Mouse (Mus musculus): ENCODE measurements around the gene Apof.
"Not testable (repeated sequence)": the region's sequence is repeated elsewhere in the genome, so short reads cannot be mapped to it uniquely, and the experiment has no call there.

Apof gene

DNA sequence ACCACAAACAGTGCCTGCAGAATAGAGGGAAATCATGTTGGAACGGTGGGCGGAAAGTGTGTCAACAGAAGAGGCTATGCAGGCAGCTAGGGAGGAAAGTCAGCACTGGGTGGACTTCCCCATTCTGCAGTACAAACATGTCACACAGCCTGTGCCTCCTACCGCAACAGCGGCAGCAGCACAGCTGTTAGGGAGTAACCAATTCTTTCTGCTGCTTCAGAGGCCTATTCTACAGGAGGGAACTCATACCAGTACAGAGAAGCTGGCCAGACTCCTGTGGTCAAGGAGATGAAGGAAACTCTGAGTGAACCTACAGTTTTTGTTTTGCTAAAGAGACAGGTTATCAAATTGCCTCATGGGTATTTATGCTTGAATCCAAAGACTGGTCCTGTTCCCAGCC, 9.5 kb upstream of the Apof start:
- DNase-seq (ENCODE audit: low spot score in 2 of 2), result peak in 1 of 2 experiments; percentile 32

DNA sequence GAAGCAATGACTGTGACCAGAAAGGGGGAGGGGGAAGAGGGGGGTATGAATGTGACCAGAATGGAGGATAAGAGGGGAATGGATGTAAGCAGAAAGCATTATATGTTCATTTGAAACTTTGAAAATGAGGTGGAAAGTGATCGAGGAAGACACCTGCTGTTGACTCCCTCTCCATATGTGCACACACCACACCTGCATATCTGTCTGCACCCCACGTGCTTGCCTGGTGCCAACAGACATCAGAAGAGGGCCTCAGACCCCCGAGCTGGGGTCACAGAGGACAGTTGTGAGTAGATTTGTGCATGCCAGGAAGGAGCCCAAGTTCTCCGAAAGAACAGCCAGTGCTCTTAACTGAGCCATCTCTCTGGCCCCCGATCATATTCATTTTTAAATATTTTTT, 8.5 kb upstream of the Apof start:
- DNase-seq (ENCODE audit: low spot score in 2 of 2), result no peak

DNA sequence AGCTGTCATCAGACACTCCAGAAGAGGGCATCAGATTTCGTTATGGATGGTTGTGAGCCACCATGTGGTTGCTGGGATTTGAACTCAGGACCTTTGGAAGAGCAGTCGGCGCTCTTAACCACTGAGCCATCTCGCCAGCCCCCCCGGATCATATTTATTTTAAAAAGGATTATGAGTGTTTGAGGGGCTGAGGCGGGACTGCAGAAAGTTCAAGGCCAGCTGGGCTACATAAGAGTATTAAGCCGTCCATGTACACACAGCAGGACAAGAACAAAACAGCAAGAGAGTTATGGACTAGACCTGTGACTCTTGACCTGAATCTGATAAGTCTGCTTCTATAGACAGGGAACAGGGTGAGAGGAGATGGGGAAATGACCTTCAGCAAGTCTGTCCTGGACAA, 8.1 kb upstream of the Apof start:
- not testable (repeated sequence) for DNase-seq (ENCODE audit: low spot score in 2 of 2)

DNA sequence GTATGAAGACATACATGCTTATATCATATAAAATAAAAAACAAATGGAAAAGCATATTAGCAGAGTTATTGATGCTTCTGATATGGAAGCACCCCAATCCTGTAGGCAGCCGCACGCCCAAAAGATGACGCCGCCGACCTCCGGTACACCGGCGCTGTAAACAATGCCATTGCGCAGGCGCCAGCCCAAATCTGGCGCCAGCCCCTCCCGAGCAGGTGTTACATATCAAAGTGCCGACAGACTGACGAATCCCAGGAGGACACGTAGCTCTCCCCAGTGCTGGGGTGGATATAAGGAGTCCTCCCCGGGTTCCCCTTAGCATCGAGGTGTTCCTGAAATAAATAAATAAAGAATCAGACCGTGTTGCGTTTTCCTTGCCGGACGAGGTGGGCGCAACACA, 6.2 kb upstream of the Apof start:
- DNase-seq (ENCODE audit: low spot score in 2 of 2), result no peak

DNA sequence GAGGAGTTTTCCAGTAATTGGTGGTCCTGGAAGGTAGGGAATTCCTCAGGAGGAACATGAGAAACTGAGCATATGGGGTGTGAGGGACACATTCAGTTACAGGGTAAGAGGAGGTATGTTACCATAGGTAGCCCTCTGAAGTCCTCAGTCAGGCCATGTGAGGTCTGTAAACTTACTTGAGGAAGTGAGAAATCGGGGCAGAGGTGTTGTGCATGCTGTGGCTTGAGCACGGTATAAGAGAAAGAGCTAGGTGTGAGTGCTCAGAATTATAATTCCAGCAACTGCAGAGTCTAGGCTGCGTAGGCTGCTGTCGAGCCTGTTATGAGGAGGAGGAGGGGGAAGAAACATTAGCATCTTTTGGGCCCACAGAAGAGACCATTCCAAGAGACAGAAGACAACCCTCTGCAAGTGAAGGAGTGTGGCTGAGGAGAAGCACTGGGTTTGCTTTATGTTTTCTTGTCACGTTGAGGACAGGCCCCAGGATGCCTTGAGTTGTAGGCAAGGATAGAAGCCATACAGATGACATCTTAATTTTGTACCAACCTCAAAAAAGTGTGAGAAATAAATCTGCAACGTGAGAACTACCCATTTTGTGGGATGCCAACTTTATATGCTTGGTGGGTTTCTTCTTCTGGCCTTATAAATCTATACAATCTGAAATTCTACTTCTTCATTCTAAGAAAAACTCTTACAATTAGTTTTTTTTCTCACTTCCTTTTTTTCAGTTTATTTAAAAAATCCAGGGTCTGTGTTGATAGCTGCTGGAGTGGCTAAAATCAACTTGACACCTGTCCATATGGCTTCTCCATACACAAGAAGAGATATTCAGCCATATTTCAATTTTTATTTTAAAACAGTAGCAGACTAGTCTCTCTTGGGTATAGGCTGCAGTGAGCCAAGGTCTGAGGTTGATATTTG, 4.8 kb upstream of the Apof start:
- DNase-seq (ENCODE audit: low spot score in 2 of 2), result no peak

DNA sequence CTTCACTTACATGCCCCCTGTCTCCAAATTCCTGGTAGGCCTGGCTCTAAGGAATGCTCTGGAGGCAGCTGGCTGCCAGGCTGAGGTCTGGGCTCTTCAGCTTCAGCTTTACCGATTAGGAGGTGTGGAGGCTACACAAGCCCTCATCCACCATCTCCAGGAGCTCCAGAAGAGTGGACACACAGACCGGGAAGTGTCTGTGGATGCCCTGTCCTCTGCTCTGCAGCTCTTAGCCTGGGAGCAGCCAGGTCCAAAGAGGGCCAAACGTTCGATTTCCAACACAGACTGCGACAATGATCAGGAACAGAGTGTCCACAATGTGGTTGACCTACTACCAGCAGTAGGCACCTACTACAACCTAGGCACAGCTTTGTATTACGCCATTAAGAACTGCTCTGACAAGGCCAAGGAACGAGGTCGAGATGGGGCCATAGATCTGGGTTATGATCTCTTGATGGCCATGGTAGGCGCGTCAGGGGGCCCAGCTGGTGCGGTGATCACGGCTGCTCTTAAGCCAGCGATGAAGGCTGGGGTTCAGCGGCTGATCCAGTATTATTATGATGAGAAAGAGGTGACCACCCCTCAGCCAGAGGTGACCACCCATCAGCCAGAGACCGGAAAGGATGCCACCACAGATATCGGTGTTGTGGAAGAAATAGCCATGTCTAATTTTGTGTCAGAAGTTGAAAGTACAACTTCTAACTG, 887 bp downstream of the Apof start:
- no peak for DNase-seq (ENCODE audit: low spot score in 2 of 2)

DNA sequence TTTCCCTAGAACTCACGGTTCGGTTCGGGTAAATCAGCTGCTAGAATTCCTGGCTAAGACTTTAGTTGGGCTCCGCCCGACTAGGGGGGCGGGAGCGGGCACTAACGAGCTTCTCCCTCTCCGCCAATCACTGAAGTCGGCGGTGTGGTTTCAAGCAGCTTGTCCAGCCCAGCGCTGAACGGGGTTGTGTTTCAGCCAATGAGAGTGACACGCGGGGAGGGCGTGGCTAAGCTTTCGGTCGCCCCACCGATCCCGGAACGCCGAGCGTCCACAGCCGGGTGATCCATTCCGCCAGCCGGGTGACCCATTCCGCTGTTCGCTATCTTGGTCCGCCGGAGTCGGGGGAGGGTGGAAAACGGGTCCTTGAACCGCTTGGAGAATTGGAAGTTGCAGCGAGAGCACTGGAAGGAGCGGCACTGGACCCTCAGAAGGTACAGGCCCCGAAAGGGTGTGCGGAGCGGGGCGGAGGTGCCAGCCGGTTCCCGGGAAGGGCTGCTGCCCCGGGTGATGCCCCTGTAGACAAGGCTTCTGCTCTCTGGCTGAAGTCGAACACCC, 1.9 kb downstream of the Apof start, which contains the start of gene Stat2:
TSS of gene Stat2 (plus strand) at position 273 of the 555 bp plus-strand sequence.
- peak; percentile 90 to 93 for DNase-seq (ENCODE audit: low spot score in 2 of 2)

DNA sequence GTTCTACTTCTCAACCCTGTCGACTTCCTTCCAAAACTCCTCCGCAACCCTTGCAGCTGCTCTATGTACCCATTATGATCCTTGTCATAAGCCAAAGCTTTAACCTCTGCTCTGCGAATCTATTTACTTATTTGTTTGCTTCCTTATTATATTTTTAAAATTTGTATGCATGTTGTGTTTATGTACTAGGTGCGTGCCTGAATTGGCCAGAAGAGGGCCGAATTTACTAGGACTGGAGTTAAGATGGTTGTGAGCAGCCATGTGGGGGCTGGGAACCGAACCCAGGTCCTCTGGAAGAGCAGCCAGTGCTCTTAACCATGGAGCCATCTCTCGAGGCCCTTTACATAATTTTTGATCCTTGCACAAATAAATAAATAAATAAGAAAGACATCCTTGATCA, 2.4 kb downstream of the Apof start:
- DNase-seq (ENCODE audit: low spot score in 2 of 2), result no peak

DNA sequence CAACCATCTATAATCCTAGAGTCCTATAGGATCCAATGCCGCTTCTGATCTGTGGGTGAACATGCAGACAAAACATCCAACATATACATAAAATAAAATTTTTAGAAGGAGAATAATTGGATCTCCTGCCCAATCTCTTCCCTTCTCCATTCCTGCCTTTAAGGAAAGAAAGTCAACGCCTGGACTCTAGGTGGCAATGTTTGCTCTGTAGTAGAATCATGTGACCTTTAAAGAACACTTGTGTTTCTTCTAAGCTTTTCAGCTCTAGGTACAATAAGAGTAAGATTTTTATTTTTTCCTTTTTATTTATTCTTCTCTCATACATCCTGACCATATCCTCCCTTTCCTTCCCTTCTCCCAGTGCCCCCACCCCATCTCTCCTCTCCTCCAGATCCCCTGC, 3.4 kb downstream of the Apof start:
- DNase-seq (ENCODE audit: low spot score in 2 of 2), result no peak

DNA sequence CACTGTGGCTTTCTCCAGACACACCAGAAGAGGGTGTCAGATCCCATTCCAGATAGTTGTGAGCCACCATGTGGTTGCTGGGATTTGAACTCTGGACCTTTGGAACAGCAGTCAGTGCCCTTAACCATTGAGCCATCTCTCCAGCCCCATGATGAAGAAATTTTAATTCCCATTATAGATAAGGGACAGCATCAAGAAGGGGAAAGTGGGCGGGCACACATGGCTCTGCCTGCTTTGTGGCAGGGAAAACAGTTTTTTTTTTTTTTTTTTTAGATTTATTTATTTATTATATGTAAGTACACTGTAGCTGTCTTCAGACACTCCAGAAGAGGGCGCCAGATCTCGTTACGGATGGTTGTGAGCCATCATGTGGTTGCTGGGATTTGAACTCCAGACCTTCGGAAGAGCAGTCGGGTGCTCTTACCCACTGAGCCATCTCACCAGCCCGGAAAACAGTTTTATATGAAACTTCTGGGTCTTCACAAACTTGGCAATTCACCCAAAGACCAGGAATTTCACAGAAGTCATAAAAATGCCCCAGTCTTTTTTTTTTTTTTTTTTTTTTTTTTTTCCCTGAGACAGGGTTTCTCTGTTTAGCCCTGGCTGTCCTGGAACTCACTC, 4.5 kb downstream of the Apof start:
- DNase-seq (ENCODE audit: low spot score in 2 of 2), result not testable (repeated sequence)

DNA sequence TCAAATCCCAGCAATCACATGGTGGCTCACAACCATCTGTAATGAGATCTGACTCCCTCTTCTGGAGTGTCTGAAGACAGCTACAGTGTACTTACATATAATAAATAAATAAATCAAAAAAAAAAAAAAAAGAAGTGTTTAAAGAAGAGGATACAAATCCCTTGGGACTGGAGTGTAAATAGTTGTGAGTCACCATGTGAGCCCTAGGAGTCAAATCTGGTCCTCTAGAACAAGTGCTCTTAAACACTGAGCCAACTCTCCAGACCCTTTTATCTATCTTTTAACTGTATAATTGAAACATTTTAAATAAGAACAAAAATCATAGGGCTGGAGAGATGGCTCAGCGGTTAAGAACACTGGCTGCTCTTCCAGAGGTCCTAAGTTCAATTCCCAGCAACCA, 6.9 kb downstream of the Apof start:
- not testable (repeated sequence) for DNase-seq (ENCODE audit: low spot score in 2 of 2)

DNA sequence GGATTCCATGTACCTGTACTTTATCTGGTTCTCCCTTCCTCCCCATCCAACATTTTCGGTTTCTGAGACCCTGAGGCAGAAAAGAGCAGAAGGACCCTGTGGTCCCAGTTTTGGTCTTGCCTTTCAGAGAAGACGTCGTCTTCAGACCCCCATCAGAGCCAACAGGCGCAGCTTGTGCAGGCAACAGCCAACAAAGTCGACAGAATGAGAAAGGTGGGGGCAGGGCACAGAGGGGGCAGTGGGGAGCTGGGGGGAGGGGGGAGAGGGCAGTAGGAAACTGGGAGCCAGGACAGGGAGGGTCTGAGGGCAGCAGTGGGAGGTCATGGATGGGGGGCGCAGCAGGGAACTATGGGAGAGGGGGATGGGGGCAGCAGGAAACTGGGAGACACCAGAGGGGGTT, 9.7 kb downstream of the Apof start:
- no peak for DNase-seq (ENCODE audit: low spot score in 2 of 2)

DNA sequence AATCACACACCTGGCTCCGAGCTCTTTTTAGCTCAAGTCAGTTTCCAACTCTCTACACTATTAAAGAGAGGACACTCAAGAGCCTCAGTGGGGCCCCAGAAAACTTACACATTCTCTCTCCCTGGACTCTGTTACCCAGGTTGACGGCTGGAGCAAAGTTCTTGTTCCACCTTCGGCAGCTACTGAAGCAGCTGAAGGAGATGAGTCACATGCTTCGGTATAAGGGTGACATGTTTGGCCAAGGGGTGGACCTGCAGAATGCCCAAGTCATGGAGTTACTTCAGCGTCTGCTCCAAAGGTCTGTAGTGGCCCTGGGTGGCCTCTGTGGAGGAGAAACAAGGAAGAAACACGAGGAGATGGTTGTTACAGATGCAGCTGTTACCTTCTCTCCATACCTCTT, 12.5 kb downstream of the Apof start:
- no peak for DNase-seq (ENCODE audit: low spot score in 2 of 2)

DNA sequence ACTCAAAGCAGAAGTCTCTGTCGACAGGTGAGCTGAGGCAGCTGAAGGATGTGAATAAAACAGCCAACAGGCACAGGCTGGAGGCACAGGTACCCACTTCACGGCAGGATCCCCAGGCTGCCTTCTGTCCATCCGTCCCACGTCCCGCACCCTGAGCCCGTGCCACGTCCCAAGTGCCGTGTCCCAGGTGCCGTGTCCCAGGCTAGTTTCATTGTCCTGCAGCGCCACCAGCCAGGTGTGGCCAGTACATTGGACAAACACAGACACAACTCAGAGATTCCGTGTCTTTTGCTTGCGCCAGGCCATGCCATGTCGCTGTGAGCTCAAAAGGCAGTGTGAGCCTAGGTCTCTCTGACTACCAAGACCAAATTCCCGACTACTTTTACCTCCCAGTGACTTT, 13.2 kb downstream of the Apof start:
- no peak for DNase-seq (ENCODE audit: low spot score in 2 of 2)

DNA sequence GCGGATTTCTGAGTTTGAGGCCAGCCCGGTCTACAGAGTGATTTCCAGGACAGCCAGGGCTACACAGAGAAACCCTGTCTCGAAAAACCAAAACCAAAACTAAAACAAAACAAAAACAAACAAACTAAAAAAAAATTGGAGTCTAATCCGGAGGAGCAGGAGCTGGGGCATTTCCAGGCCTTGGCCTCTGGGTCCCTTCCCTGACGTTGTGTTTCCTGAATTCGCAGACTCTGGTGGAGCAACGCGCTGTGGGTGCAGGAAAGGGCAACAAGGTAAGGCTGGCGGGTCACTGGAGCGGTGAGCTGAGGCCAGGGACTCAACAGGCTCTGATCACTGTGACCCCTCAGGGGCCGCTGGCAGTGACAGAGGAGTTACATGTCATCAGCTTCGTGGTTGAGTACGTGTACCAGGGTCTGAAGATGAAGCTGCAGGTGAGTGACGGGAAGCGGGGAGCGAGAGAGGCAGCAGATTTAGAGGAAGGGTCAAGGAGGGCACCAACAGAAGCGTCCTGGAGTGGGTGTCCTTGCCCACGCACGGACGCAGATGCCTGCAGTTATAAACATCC, 14.5 kb downstream of the Apof start:
- DNase-seq (ENCODE audit: low spot score in 2 of 2), result no peak

DNA sequence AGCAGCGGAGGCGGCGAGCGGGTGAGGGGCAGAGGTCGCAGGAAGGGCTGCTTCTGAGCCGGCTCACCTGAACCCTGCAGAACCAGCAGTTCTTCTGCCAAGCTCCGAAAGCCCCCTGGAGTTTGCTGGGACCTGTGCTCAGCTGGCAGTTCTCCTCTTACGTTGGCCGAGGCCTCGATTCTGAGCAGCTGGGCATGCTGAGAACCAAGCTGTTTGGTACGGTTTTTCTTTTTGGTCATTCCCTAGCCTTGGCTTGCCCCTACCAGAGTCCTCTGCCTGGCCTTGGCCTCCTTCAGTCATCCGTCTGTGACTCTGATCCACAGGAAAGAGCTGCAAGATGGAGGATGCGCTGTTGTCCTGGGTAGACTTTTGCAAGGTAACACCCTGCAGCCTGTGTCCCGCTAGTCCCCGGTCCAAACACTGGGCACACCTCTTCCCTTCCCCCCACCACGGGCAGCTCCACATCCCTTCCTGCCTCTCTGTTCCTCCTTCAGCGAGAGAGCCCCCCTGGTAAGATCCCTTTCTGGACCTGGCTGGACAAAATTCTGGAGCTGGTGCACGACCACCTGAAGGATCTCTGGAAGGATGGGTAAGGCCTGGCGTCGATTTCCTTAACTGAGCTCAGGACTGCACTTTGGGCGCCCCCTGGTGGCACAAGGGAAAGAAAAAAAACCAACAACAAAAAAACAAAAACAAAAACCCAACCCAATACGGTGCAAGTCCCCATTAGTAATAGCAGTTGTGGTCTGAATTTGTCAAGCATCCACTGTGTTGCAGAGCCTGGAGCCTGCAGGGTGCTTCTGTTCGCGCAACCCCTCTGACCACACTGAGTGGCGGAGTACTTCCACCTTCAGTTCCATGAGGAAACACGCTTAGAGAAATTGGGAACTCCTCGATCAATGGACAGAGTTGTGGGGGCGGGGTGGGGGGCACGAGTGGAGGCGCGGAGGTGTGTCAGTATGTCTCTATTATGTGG, 15.4 kb downstream of the Apof start:
- peak; percentile 29 to 62 for DNase-seq (ENCODE audit: low spot score in 2 of 2)

DNA sequence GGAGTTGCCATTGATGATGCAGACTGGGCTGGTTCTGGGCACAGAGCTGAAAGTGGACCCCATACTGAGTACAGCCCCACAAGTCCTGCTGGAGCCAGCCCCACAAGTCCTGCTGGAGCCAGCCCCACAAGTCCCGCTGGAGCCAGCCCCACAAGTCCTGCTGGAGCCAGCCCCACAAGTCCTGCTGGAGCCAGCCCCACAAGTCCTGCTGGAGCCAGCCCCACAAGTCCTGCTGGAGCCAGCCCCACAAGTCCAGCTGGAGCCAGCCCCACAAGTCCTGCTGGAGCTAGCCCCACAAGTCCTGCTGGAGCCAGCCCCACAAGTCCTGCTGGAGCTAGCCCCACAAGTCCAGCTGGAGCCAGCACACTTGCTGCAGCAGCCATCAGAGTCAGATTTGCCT, 22.1 kb downstream of the Apof start:
- DNase-seq (ENCODE audit: low spot score in 2 of 2), result not testable (repeated sequence)

DNA sequence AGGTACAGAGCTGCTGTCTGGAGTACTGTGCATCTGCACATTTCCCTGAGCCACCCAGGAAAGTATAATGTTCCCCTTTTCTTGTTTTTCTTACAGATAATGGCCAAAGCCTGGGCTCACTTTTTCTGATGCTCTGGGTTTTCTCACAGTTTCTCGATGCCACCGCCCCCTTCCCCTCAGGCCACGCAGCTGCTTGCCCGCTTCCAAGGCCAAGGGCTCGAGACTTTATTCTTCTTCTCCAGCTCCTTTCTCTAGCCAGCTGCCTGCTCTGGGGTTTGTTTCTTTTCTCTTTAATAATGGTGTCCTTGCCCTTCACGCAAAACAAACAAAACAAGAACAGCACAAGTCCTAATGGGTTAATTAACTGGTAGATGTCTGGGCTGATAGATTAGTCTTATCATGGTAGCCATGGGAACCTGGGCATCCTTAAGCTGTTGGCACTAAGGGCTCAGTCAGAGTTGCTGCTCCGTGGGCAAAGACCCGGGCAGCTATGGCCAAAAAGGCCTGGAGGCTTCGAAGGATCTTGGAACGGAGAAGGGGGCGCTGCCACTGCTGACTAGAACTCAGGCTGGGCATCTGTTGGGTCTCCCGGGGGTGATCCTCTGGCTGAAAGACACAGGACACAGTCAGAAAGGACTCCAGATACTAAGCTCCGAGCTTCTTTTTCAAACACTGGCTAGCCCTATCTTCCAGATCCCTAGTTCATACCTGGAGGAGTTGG, 28.1 kb downstream of the Apof start:
- no peak for DNase-seq (ENCODE audit: low spot score in 2 of 2)

DNA sequence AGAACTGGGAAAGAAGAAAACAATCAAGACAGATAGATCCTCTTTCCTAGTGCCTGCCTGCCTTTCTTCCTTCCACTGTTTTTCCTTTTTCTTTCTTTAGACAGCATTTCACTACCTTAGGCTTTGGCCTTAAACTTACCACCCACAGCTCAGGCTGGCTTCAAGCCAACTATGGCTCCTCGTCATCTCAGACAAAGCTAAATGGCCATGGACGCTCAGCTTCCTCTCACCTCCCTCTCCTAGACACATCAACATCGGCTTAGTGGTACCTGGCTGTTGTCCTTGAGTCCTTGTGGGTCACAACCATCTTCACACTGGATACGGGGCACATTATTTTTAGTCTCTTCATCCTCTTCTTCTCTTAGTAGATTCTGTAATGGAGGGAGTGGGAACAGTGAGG, 28.8 kb downstream of the Apof start:
- no peak for DNase-seq (ENCODE audit: low spot score in 2 of 2)

DNA sequence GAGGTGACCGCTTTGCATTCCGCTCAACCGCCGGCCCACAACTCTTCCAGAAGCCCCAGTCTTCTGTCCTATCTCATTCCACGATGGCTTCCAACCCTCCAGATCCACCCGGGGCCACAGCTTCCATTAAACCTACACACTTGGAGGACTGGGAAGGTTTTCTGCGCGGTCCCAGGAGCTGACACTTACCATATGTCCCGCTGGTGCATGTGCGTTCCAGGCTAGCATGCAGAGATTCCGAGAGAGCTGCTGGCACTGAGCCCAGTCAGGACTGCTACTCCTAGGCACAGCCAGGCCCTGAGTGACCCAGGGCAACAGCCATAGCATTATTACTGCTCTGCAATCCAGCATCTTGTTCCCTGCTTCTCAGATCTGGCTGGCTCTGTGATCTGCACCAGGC, 29.2 kb downstream of the Apof start:
- DNase-seq (ENCODE audit: low spot score in 2 of 2), result no peak
